Mouse (Mus musculus) cortical plate, adult 2 months (tissue): ENCODE data around the gene Trak1.

Experiments used
- CTCF ChIP-seq: fragments of 200-500 bp; IDR thresholded peaks from 2 replicates; pipeline ENCODE4 v1.5.1; 2011; ENCODE audit warnings: mild to moderate bottlenecking, control low read depth, low read length; ENCODE audit not compliant: insufficient read depth; ENCODE audit errors: extremely low read depth
- POLR2A ChIP-seq: fragments of 200-500 bp; IDR thresholded peaks from 2 replicates; pipeline ENCODE4 v1.6.1; 2011; ENCODE audit warnings: mild to moderate bottlenecking, low read length, control low read depth; ENCODE audit not compliant: insufficient read depth; ENCODE audit errors: extremely low read depth

DNA sequence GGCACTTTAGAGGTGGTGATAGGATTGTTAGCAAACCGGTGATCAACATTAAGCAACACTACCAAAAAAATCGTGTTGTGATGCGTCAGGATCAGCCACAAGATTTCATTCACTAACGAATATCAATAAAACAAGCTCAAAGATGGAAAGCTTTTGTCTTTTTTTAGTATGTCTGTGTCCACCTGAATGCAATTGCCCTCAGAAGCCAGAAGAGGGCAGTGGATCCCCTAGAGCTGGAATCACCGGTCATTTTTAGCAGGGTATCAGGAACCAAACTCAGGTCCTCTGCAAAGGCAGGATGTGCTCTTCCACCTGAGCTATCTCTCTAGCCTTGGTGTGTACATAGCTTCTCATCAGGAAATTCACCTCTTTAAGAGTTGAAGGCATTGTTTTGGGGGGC is 177.5 kb downstream of the Trak1 start:
- TF ChIP-seq CTCF (0 out of 2 replicates have a peak, but pooled peaks have one; percentile 12), POLR2A (no peak)
